Mouse (Mus musculus): ENCODE measurements around the gene Gm572.

The Gm572 gene

DNA sequence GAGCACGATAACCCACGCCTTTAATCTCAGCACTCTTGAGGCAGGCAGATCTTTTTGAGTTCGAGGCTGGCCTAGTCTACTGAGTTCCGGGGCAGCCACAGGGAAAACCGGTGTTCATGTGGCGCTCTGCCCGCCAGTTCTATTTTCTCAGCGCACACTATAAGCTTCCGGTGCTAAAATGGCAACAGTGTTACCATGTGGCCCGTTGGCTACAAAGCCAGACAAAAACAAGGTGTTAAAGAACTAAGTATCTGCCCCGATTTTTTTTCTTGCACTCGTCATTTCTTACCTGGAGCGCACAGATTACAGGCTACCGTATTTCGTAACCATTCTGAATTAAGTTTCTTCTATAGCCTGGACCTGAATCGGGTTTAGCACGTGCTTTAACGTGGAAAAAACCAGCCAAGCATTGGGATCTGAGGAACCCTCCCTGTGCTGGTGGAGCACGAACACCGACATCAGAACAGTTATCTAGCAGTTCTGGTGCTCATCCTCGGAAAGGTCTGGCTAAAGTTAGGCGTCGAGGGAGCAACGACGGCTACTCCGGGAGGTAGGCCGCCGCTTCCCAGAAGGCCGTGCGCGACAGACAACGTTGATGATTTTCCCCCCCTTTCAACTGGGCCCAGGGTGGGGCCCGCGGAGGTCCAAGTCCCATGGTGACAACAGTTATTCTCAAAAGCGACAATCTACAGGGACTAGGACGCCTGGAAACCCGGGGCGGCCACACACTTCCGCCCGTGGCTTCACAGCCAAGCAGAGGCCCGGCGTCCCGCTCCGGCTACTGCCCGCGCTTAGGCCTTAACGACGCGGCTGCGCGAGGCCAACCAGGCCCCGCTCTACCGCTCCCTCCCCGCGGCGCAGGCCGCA, 17.1 kb upstream of the Gm572 start:
- peak; percentile 45 for DNase-seq

DNA sequence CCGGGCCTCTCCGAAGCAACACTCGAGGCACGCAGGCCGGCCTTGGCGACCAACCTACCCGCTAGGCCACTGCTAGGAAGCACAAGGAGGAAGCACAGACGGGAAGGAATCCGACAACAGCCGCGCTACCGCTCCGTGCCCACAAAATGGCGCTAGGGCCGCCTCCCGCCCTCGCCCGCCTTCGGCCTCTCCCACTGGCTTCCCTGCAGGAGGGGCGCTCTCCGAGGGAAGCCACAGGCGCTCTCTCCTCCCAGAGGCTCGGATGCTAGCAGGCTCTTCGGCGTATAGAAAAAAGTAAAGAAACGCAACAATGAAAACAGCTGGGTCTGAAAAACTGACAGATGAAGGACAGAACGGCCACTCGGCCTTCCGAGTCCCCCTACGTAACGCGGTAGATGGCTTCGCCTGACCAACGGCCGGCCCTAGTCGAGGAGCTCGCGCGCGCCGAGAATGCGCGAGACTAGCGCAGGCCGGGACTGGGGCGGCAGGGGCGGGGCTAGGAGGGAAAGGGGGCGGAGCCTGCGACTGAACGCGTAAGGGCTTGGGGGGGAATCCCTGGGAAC, 16.4 kb upstream of the Gm572 start, which contains the start of gene Tardbp:
TSS of gene Tardbp (minus strand) at position 397 of the 563 bp plus-strand sequence.
- DNase-seq: peak; percentile 95

GRCm38 (mm10) chr4:148627246-148627645, 15.9 kb upstream of the Gm572 start:
- no peak for DNase-seq

- DNase-seq: no peak
Measured at GRCm38 (mm10) chr4:148632013-148632692, 11.0 kb upstream of the Gm572 start.

DNA sequence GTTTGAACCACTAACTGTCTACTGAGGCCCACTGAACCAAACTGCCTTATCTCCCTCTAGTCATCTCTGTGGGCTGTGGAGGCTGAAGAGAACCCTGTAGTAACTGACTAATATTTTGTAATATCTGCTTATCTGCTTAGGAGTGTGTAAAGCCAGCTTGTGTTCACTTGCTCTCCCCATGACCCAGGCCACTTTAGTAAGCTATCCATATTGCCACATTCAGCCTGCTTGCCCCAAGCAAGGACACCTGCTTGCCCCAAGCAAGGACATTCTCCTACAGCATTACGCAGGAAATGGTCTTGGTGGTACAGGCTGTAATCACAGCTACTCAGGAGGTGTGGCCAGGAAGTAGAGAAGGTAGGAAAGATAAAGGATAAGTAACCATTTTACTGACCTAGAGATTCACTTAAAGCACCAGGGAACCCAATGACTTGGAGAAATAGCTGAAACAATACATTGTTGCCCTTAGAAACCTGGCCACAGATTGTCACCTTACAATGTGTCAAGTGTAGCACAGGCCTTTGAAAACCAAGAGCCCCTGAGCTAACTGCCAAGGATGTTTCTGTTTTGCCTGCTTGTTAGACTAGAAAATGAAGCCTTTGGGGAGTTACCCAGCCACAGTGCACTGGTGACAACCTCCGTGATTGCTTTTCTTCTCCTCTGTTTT, 9.6 kb upstream of the Gm572 start:
- DNase-seq: no peak

- DNase-seq: no peak
Measured at GRCm38 (mm10) chr4:148635309-148635708, 7.8 kb upstream of the Gm572 start.

- DNase-seq: no peak
Measured at GRCm38 (mm10) chr4:148638302-148638701, 4.8 kb upstream of the Gm572 start.

DNA sequence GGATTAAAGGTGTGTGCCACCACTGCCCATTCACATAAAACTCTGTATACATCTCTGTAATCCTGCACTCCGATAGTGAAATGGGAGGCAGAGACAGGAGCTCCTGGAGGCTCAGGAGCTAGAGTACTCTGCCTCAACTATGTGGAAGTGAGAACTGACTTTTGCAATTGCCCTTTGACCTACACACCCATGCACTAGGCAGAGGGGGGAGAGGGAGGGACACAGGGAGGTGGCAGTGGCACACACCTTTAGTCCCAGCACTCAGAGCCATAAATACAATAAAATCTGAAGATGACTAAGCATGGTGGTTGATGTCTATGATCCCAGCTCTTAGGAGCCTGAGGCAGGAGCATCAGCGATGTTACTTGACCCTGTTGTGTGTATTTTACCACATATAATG, 3.7 kb upstream of the Gm572 start:
- DNase-seq: no peak

- no peak for DNase-seq
Measured at GRCm38 (mm10) chr4:148641121-148641520, 2.0 kb upstream of the Gm572 start.

DNA sequence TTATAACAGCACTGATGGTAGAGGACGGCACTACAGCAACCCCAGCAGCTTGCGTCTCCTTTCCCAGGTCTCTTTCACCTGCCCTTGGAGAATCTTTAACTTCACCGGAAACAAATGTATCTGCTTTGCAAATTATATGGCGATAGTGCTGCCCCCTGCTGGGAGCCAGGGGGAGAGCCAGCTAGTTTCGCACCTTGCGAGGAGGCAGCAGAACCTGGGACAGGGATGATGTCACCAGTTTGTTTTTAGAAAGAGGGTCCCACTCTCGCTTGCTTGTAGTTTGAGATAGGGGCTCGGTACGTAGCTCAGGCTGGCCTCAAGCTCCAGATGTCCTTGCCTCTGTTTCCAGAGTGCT, 1.0 kb downstream of the Gm572 start:
- DNase-seq: peak; percentile 57

- DNase-seq: no peak
Measured at GRCm38 (mm10) chr4:148644926-148645325, 1.8 kb downstream of the Gm572 start.

- DNase-seq: peak; percentile 66
Measured at GRCm38 (mm10) chr4:148646616-148647015, 3.5 kb downstream of the Gm572 start.

GRCm38 (mm10) chr4:148649309-148649708, 6.2 kb downstream of the Gm572 start:
- no peak for DNase-seq

GRCm38 (mm10) chr4:148651045-148651444, 7.9 kb downstream of the Gm572 start:
- DNase-seq: no peak

GRCm38 (mm10) chr4:148654701-148655398, 11.7 kb downstream of the Gm572 start:
- no peak for DNase-seq

DNA sequence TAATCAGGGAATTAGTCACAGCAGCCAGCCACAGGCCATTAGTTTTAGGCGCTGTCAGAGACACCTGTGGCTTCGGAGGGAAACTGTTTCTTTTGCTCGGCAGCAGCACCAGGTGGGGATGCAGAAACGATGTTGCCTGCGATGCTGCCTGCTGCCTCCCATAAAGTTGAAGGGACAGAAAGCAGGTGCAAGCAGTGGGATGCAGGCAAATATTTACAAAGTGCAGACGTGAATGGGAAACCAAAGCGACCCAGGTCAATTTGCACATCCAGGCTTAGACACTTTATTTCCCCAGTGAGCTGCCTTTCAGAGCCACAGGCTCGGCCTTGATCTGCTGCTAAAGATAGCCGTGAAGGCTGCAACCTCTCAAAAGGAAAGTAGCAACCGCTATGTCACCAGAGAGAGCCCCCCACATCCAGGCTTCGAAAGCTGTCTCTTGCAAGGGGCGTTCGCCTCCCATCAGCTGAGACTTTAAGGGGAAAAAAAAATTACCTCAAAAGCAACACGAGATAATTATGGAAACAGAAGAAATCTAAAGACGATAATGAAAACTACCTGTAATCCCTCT, 13.7 kb downstream of the Gm572 start:
- DNase-seq: no peak

GRCm38 (mm10) chr4:148657776-148658175, 14.7 kb downstream of the Gm572 start:
- DNase-seq: no peak

DNA sequence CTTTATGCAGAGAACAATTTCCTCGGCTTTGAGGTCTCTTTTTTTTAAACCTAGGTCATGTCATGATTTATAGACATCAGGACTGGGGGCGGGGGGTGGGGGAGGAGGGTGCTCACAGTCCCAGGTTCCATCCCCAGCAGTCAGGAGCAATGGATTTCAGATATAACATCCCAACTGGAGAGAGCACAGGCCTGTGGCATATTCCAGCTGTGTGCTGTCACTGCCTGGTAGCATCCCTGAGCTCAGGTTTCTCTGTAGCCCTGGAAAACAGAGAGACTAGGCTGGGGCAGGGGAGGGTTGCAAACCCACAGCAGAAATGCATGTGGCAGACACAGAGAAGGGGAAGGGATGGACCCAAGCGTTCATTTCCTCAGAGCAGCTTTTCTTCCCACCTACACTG, 17.1 kb downstream of the Gm572 start:
- no peak for DNase-seq

GRCm38 (mm10) chr4:148662168-148662965, 19.2 kb downstream of the Gm572 start:
- peak; percentile 44 for DNase-seq

GRCm38 (mm10) chr4:148663326-148663725, 20.2 kb downstream of the Gm572 start:
- DNase-seq: no peak

DNA sequence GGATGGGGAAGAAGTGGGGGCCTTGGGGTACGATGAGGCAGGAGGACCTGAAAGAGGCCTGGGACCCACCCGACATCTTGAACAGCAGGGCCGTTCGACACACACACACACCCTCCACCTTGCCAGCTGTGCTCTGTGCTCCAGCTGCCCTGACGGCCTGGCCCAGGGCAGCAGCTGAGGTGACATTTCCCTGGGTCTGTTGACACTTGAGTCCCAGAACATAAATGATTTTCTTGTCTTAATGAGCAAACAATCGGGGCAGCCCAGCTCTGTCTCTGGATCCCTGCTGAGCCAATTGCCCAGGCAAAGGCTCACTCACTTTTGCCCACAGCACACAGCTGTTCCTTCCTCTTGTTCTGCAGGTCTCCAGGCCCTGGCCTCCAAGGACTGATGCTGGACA, 20.9 kb downstream of the Gm572 start:
- DNase-seq: no peak

Measured in right cerebral cortex, adult 18-20 months (tissue).